Mouse (Mus musculus) kidney, embryonic 14.5 days (tissue): ENCODE data around the gene Myo7a. TPM values are rescaled to one million over a fixed set of nuclear protein-coding genes. Genes with fewer than 3 reads are reported as not detected.
A peak's percentile ranks its signal among the peaks of the same experiment; 100 is the strongest.

Experiments
- ATAC-seq: fragments of 200-750 bp; cut with Nextera tagmentation; 2 replicates; pipeline ENCODE4 v1.8.0; 2017; ENCODE audit warnings: moderate number of reproducible peaks, mild to moderate bottlenecking, moderate TSS enrichment, moderate library complexity; ENCODE audit not compliant: low FRiP score, low TSS enrichment
- H3K27ac ChIP-seq: fragments of 300-500 bp; sonication (generic); 2 replicates; pipeline ENCODE4 v1.5.1; 2014; ENCODE audit warnings: low read depth, mild to moderate bottlenecking, low read length, moderate library complexity, mixed read lengths
- H3K27me3 ChIP-seq: fragments of 300-500 bp; sonication (generic); 2 replicates; pipeline ENCODE4 v1.6.1; 2014; ENCODE audit warnings: mild to moderate bottlenecking, low read length; ENCODE audit not compliant: control insufficient read depth, insufficient read depth
- H3K36me3 ChIP-seq: fragments of 300-500 bp; sonication (generic); 2 replicates; pipeline ENCODE4 v1.6.1; 2014; ENCODE audit warnings: low read length, mixed read lengths; ENCODE audit not compliant: control insufficient read depth, insufficient read depth
- H3K4me1 ChIP-seq: fragments of 300-500 bp; sonication (generic); 2 replicates; pipeline ENCODE4 v1.6.1; 2014; ENCODE audit warnings: low read length, mixed read lengths; ENCODE audit not compliant: control insufficient read depth, insufficient read depth
- H3K4me2 ChIP-seq: fragments of 300-500 bp; sonication (generic); replicated peaks from 2 replicates; pipeline ENCODE4 v1.6.1; 2014; ENCODE audit warnings: low read depth, mild to moderate bottlenecking, low read length
- H3K4me3 ChIP-seq: fragments of 300-500 bp; sonication (generic); 2 replicates; pipeline ENCODE4 v1.5.1; 2014; ENCODE audit warnings: mild to moderate bottlenecking, low read length
- H3K9ac ChIP-seq: fragments of 300-500 bp; sonication (generic); 2 replicates; pipeline ENCODE4 v1.6.1; 2014; ENCODE audit warnings: low read depth, mild to moderate bottlenecking, low read length, moderate library complexity
- H3K9me3 ChIP-seq: fragments of 300-500 bp; sonication (generic); 2 replicates; pipeline ENCODE4 v1.6.1; 2016; ENCODE audit warnings: low read length; ENCODE audit not compliant: control insufficient read depth
- WGBS: fragments of 180-500 bp; shearing (Covaris S2); extraction: QIAGEN DNeasy Blood & Tissue Kit; methylation state at CpG from one replicate; pipeline ENCODE4 v1.1.7; 2014; 5-methylcytosine and 5-hydroxymethylcytosine counted together
- polyA plus RNA-seq: library from polyadenylated mRNA; unstranded; fragments of >200 nt; fragmentation: Nextera tagmentation; extraction: Ambion mirVana; gene quantifications from 2 replicates; pipeline ENCODE4 v1.2.1, GENCODE M21; 2014

The Myo7a gene
- polyA plus RNA-seq, 1 experiment from 2014 or later = 15.4 TPM

DNA sequence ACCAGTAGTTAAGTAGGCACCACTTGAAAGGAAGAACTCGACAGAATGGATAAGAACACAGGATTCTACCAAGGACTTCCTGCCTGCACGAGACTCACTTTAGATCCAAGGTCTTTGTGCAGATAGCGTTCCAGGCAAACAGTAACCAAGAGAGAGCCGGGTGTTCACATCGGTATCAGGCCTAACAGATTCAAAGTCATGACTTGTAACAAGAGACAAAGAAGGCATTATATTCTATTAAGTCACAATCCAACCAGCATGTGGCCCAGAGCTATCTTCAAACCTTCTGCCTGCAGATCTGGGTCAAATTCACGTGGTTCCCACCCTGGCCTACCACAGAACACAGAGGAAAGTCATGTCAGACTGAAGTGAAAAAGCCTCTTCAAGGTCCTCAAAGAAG, 4.7 kb downstream of the Myo7a start:
- ATAC-seq = no peak

GRCm38 (mm10) chr7:98111233-98111632, 8.1 kb downstream of the Myo7a start:
- Histone ChIP-seq H3K9ac (peak overlapping the region; percentile 3; the same call in 1 of the 2 replicates), H3K27ac (no peak overlapping the region), H3K36me3 (no peaks in the 10 kb centered on the region), H3K4me2 (peak overlapping the region; percentile 44), H3K4me1 (peaks cover 7% of the 10 kb centered on the region; the same call in 1 of the 2 replicates), H3K4me3 (peak overlapping the region; percentile 26), H3K9me3 (no peaks in the 10 kb centered on the region), H3K27me3 (peaks cover 7% of the 10 kb centered on the region)
- ATAC-seq = peak; percentile 18; the same call in 1 of the 2 replicates
- WGBS = under 1% methylated on average over 25 of the region's 25 CpGs

More for the DNA sequence above, 4.7 kb downstream of the Myo7a start:
- Histone ChIP-seq H3K9me3 (no peaks in the 10 kb centered on the region), H3K9ac (no peak overlapping the region), H3K4me2 (no peak overlapping the region), H3K4me1 (peaks cover 7% of the 10 kb centered on the region; the same call in 1 of the 2 replicates), H3K27ac (no peak overlapping the region), H3K36me3 (no peaks in the 10 kb centered on the region), H3K27me3 (peaks cover 7% of the 10 kb centered on the region), H3K4me3 (no peak overlapping the region)
- 73% methylated on average over 6 of the region's 6 CpGs for WGBS

- no peak for ATAC-seq
- H3K9ac ChIP-seq = no peak overlapping the region
- no peak overlapping the region for H3K4me3 ChIP-seq
- no peak overlapping the region for H3K27ac ChIP-seq
- peaks cover 18% of the 10 kb centered on the region for H3K4me1 ChIP-seq
- 87% methylated on average over 4 of the region's 4 CpGs for WGBS
- no peaks in the 10 kb centered on the region for H3K36me3 ChIP-seq
- H3K27me3 ChIP-seq = peaks cover 7% of the 10 kb centered on the region
- no peaks in the 10 kb centered on the region for H3K9me3 ChIP-seq
- H3K4me2 ChIP-seq = no peak overlapping the region
Measured at GRCm38 (mm10) chr7:98109771-98110170, 9.6 kb downstream of the Myo7a start.

GRCm38 (mm10) chr7:98108636-98109430, 10.5 kb downstream of the Myo7a start:
- Histone ChIP-seq H3K27me3 (peaks cover 7% of the 10 kb centered on the region), H3K4me2 (no peak overlapping the region), H3K4me1 (peaks cover 28% of the 10 kb centered on the region), H3K36me3 (no peaks in the 10 kb centered on the region), H3K9me3 (no peaks in the 10 kb centered on the region), H3K9ac (no peak overlapping the region), H3K27ac (no peak overlapping the region), H3K4me3 (no peak overlapping the region)
- no peak for ATAC-seq
- 72% methylated on average over 16 of the region's 16 CpGs for WGBS

DNA sequence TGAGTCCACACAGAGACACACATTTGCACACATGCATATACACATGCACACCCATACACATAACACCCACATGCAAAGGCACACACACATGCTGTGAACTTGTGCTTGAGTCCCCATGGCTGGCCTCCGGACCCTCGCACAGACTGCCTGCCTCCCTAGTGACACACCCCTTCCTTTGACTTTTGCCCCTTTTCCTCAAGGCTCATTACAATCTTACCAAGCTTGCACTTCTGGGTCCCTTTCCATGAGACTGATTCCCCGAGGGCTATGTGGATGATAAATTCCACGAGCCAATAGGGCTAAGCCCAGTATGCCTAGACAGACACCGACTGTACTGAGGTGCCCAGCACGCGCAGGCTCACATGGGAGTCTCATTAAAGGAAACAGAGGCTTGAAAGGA, 13.1 kb downstream of the Myo7a start:
- H3K9ac ChIP-seq = no peak overlapping the region
- WGBS = 79% methylated on average over 7 of the region's 7 CpGs
- peaks cover 31% of the 10 kb centered on the region for H3K4me1 ChIP-seq
- H3K9me3 ChIP-seq = no peaks in the 10 kb centered on the region
- ATAC-seq = no peak
- no peaks in the 10 kb centered on the region for H3K36me3 ChIP-seq
- no peak overlapping the region for H3K27ac ChIP-seq
- peaks cover 7% of the 10 kb centered on the region for H3K27me3 ChIP-seq
- H3K4me2 ChIP-seq = no peak overlapping the region
- H3K4me3 ChIP-seq = no peak overlapping the region

DNA sequence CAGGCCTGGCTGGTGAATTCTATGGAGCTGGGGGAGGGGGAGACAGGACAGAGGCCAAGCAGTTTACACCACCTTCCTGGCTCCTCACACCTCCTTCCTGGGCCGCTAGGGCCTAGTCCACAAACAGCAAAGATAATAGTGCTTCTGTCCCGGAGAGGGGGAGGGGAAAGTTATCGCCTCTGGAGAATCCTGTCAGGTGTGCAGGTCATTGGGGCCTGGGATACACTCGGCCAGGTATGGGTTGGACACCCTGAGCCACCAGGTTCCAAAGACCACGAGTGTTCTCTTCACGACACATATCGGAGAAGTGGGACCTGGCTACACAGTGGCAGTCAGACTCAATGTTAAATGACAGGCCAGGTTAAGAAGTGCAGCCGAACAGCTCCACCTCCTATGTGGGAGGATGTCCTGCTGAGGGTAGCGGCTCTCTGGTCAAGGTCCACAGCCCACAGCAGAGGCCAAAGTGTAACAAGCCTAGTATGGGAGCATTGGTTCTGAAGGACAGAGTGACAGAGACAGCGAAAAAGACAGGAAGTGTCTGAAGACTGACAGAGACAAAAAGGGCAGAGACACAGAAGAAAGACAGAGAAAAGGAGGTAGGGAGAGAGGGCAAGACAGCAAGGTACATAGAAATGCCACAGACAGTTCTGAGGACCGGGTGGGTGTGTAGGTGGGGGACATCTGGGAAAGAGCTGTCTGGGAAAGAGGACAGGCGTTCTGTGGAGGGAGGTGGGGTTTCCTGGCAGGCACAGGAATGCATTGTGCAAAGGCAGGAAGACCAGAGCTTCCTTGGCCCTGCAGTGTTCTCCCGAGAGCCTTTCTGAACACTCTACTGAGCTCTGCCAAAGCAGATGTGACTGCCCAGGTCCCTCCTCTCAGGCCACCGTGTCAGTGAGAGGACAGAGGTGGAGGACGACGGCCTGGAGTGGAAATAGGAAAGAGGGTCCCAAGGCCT, 14.6 kb downstream of the Myo7a start:
- whole genome bisulfite sequencing = 30% methylated on average over 15 of the region's 16 CpGs
- Histone ChIP-seq H3K27ac (peak overlapping the region; percentile 71), H3K27me3 (no peaks in the 10 kb centered on the region), H3K4me1 (peaks cover 27% of the 10 kb centered on the region), H3K9me3 (no peaks in the 10 kb centered on the region), H3K4me3 (no peak overlapping the region), H3K36me3 (no peaks in the 10 kb centered on the region), H3K9ac (no peak overlapping the region), H3K4me2 (no peak overlapping the region; the same call in 1 of the 2 replicates)
- peak; percentile 73 for ATAC-seq

GRCm38 (mm10) chr7:98103942-98104292, 15.4 kb downstream of the Myo7a start:
- H3K9ac ChIP-seq = no peak overlapping the region
- H3K4me3 ChIP-seq = no peak overlapping the region
- WGBS = 76% methylated on average over 5 of the region's 5 CpGs
- no peaks in the 10 kb centered on the region for H3K36me3 ChIP-seq
- no peaks in the 10 kb centered on the region for H3K27me3 ChIP-seq
- H3K4me2 ChIP-seq = no peak overlapping the region
- ATAC-seq = peak; percentile 1; the same call in 1 of the 2 replicates
- H3K27ac ChIP-seq = peak overlapping the region; percentile 71; the same call in 1 of the 2 replicates
- H3K9me3 ChIP-seq = no peaks in the 10 kb centered on the region
- H3K4me1 ChIP-seq = peaks cover 27% of the 10 kb centered on the region

- no peak overlapping the region for H3K27ac ChIP-seq
- H3K9me3 ChIP-seq = no peaks in the 10 kb centered on the region
- H3K4me2 ChIP-seq = peak overlapping the region; percentile 17; the same call in 1 of the 2 replicates
- peak overlapping the region; percentile 28; the same call in 1 of the 2 replicates for H3K4me3 ChIP-seq
- H3K4me1 ChIP-seq = peaks cover 27% of the 10 kb centered on the region
- H3K27me3 ChIP-seq = no peaks in the 10 kb centered on the region
- WGBS = 18% methylated on average over 20 of the region's 26 CpGs
- H3K36me3 ChIP-seq = no peaks in the 10 kb centered on the region
- peak; percentile 44; the same call in 1 of the 2 replicates for ATAC-seq
- peak overlapping the region; percentile 35 for H3K9ac ChIP-seq
Measured at GRCm38 (mm10) chr7:98103002-98103941, 16.1 kb downstream of the Myo7a start.
